Mouse (Mus musculus) c-Kit-positive CD71-positive TER-119-positive erythroid progenitor cells, embryonic 14.5 days (primary cell): Measurements from ENCODE around the gene Tedc2.
A peak's percentile ranks its signal among the peaks of the same experiment; 100 is the strongest.

Source experiments
- DNase-seq: peaks from one replicate; pipeline ENCODE4 v3.0.0-alpha.2; 2013; ENCODE audit warnings: low spot score

The Tedc2 gene

GRCm38 (mm10) chr17:24193769-24194168 is 26.9 kb downstream of the Tedc2 start:
- DNase-seq = no peak

GRCm38 (mm10) chr17:24193268-24193667 is 27.4 kb downstream of the Tedc2 start:
- no peak for DNase-seq

- no peak for DNase-seq
These were observed 27.8 kb downstream of the Tedc2 start for GRCm38 (mm10) chr17:24192848-24193247.

GRCm38 (mm10) chr17:24191481-24191880 is 29.2 kb downstream of the Tedc2 start:
- DNase-seq = no peak

- no peak for DNase-seq
These were observed 29.7 kb downstream of the Tedc2 start for GRCm38 (mm10) chr17:24190934-24191333.

- no peak for DNase-seq
These were observed 46.4 kb downstream of the Tedc2 start for GRCm38 (mm10) chr17:24174259-24174658.

- DNase-seq = peak; percentile 82
These were observed 47.2 kb downstream of the Tedc2 start for GRCm38 (mm10) chr17:24173423-24173822.

GRCm38 (mm10) chr17:24171738-24172137 is 48.9 kb downstream of the Tedc2 start:
- DNase-seq = no peak

- DNase-seq = no peak
These were observed 49.9 kb downstream of the Tedc2 start for GRCm38 (mm10) chr17:24170729-24171128.

GRCm38 (mm10) chr17:24170125-24170524 is 50.5 kb downstream of the Tedc2 start:
- DNase-seq = no peak

GRCm38 (mm10) chr17:24169317-24170065 is 51.2 kb downstream of the Tedc2 start, which contains the start of gene Atp6v0c:
Gene Atp6v0c (minus strand): TSS chr17:24169702.
- peak; percentile 94 for DNase-seq

- peak; percentile 74 for DNase-seq
These were observed 51.9 kb downstream of the Tedc2 start for GRCm38 (mm10) chr17:24168590-24169277.

GRCm38 (mm10) chr17:24167891-24168505 is 52.7 kb downstream of the Tedc2 start:
- no peak for DNase-seq

GRCm38 (mm10) chr17:24167120-24167519 is 53.5 kb downstream of the Tedc2 start:
- DNase-seq = no peak
